Mouse (Mus musculus): ENCODE results near the gene Ptger4.

GRCm38 (mm10) chr15:5165121-5165773, 78.7 kb downstream of the Ptger4 start:
- TF ChIP-seq E2F4 (IDR thresholded peaks at IDR 0.05; ENCODE audit: borderline replicate concordance, low read depth, low read length) (no peak), CTCF (IDR thresholded peaks at IDR 0.05 in 2 of 3, conservative IDR thresholded peaks at IDR 0.05 in 1 of 3; ENCODE audit: control insufficient read depth in 1 of 3, insufficient read depth in 1 of 3, low read depth in 2 of 3, low read length in 3 of 3, poor library complexity in 1 of 3, severe bottlenecking in 1 of 3) (no peak), ZKSCAN1 (IDR thresholded peaks at IDR 0.05; ENCODE audit: low read depth, low read length) (no peak), GATA1 (IDR thresholded peaks at IDR 0.05; ENCODE audit: low read depth, low read length) (no peak)
